Mouse (Mus musculus) heart, embryonic 11.5 days (tissue): ENCODE results near the gene Dok4. TPM values are rescaled to one million over a fixed set of nuclear protein-coding genes. Genes with fewer than 3 reads are reported as not detected.

Source experiments
- ATAC-seq: fragments of 200-750 bp; cut with Nextera tagmentation; replicated peaks from 2 replicates; pipeline ENCODE4 v1.8.0; 2017; ENCODE audit warnings: moderate library complexity; ENCODE audit not compliant: insufficient number of reproducible peaks, low FRiP score, low TSS enrichment
- H3K27ac ChIP-seq: fragments of 300-500 bp; sonication (generic); 2 replicates; pipeline ENCODE4 v1.5.1; 2014; ENCODE audit warnings: mild to moderate bottlenecking, low read depth, low read length
- H3K27me3 ChIP-seq: fragments of 300-500 bp; sonication (generic); 2 replicates; pipeline ENCODE4 v1.6.1; 2014; ENCODE audit warnings: mild to moderate bottlenecking, low read length, mixed read lengths; ENCODE audit not compliant: control insufficient read depth, insufficient read depth
- H3K36me3 ChIP-seq: fragments of 300-500 bp; sonication (generic); 2 replicates; pipeline ENCODE4 v1.6.1; 2014; ENCODE audit warnings: mild to moderate bottlenecking, low read length, moderate library complexity, mixed read lengths; ENCODE audit not compliant: control insufficient read depth, insufficient read depth
- H3K4me1 ChIP-seq: fragments of 300-500 bp; sonication (generic); 2 replicates; pipeline ENCODE4 v1.6.1; 2014; ENCODE audit warnings: low read length; ENCODE audit not compliant: control insufficient read depth, insufficient read depth
- H3K4me2 ChIP-seq: fragments of 300-500 bp; sonication (generic); 2 replicates; pipeline ENCODE4 v1.6.1; 2014; ENCODE audit warnings: mild to moderate bottlenecking, moderate library complexity
- H3K4me3 ChIP-seq: fragments of 300-500 bp; sonication (generic); 2 replicates; pipeline ENCODE4 v1.5.1; 2014; ENCODE audit warnings: low read depth, low read length
- H3K9ac ChIP-seq: fragments of 300-500 bp; sonication (generic); 2 replicates; pipeline ENCODE4 v1.6.1; 2014; ENCODE audit warnings: mild to moderate bottlenecking, low read depth, low read length, moderate library complexity
- H3K9me3 ChIP-seq: fragments of 300-500 bp; sonication (generic); replicated peaks from 2 replicates; pipeline ENCODE4 v1.6.1; 2016; ENCODE audit warnings: low read length; ENCODE audit not compliant: control insufficient read depth
- WGBS: fragments of 180-500 bp; shearing (Covaris S2); extraction: QIAGEN DNeasy Blood & Tissue Kit; methylation state at CpG from one replicate; pipeline ENCODE4 v1.1.7; 2014; ENCODE audit not compliant: insufficient replicate concordance; 5-methylcytosine and 5-hydroxymethylcytosine counted together
- polyA plus RNA-seq: library from polyadenylated mRNA; unstranded; fragments of >200 nt; fragmentation: Nextera tagmentation; extraction: Ambion mirVana; gene quantifications from 2 replicates; pipeline ENCODE4 v1.2.1, GENCODE M21; 2014

The Dok4 gene
- polyA plus RNA-seq, 1 experiment from 2014 or later: 46.2 TPM

GRCm38 (mm10) chr8:94875096-94875870 lies 847 bp downstream of the Dok4 start:
- no peaks in the 10 kb centered on the region for H3K9me3 ChIP-seq
- H3K9ac ChIP-seq: peak overlapping the region; percentile 89
- no peaks in the 10 kb centered on the region for H3K27me3 ChIP-seq
- no peaks in the 10 kb centered on the region for H3K36me3 ChIP-seq
- 4% methylated on average over 17 of the region's 17 CpGs for WGBS
- peaks cover 50% of the 10 kb centered on the region for H3K4me1 ChIP-seq
- peak overlapping the region; percentile 93 for H3K4me2 ChIP-seq
- no peak for ATAC-seq
- peak overlapping the region; percentile 85 for H3K27ac ChIP-seq
- peak overlapping the region; percentile 82 for H3K4me3 ChIP-seq

DNA sequence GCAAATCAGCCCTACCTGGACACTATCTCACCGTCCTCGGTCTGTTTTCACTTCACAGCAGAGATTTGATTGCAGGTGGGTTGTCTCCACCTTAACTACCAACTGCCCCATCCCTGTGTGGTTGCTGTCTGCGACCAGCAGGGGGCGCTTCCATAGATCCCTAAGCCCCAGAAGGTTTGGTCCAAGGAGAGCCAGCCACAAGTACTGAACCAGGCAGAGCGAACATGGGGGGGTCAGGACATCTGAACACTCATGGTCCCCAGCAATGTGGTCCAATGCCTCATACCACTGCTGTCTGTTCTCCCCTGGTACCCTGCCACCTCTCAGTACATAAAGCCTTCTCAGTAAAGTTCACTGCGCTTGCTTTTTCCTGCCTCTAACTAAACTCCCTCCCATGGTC lies 1.8 kb downstream of the Dok4 start:
- H3K27ac ChIP-seq: no peak overlapping the region
- no peaks in the 10 kb centered on the region for H3K36me3 ChIP-seq
- ATAC-seq: no peak
- no peaks in the 10 kb centered on the region for H3K27me3 ChIP-seq
- no peaks in the 10 kb centered on the region for H3K9me3 ChIP-seq
- H3K4me3 ChIP-seq: peak overlapping the region; percentile 82
- H3K4me2 ChIP-seq: peak overlapping the region; percentile 93
- 9% methylated on average over 6 of the region's 6 CpGs for WGBS
- peaks cover 59% of the 10 kb centered on the region for H3K4me1 ChIP-seq
- H3K9ac ChIP-seq: peak overlapping the region; percentile 89; the same call in 1 of the 2 replicates

DNA sequence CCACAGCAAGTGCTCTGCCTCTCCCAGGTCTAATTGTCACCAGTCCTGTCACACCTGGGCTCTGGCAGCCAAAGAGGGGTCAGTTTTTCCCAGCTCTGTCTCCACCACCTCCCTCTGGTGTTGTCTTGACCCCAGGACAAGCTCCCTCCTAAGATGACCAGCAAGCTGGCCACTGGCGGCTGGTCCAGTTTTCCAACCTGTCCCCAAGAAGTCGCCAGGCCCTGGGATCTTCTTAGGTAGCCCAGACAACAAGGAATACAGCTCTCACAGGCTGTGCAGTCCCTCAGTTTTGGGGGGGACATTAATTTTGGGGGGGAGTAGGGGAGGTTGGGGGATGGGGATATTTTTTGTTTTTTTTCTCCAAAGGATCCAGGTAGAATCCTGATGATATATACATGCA lies 3.6 kb downstream of the Dok4 start:
- Histone ChIP-seq H3K27ac (no peak overlapping the region), H3K4me1 (peaks cover 77% of the 10 kb centered on the region)

DNA sequence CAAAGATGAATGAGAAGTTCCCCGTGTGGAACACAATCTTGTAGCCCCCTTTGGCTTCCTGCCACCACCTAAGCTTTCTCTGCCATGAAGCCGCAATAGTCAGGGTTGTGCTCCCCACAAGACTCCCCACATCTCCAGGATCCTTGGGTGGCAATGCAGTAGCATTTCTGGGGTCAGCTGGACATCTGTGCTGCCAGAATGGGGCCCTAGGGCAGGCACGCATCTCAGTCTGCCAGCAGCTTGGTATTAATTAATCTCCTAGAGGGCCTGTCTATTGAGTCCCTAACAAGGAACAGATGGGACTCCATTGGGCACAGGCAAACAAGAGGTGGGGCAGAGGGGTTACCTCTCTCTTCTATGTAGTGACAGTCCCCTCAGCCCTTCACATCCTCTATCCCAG lies 4.0 kb downstream of the Dok4 start:
- peaks cover 78% of the 10 kb centered on the region for H3K4me1 ChIP-seq

More for the DNA sequence above, 3.6 kb downstream of the Dok4 start:
- peak overlapping the region; percentile 93 for H3K4me2 ChIP-seq
- H3K9ac ChIP-seq: no peak overlapping the region
- H3K4me3 ChIP-seq: peak overlapping the region; percentile 22
- H3K27me3 ChIP-seq: no peaks in the 10 kb centered on the region
- H3K36me3 ChIP-seq: 0 out of 2 replicates have a peak, but pooled peaks cover 3% of the 10 kb centered on the region
- ATAC-seq: no peak
- H3K9me3 ChIP-seq: no peaks in the 10 kb centered on the region
- WGBS: 65% methylated on average over 2 of the region's 2 CpGs

DNA sequence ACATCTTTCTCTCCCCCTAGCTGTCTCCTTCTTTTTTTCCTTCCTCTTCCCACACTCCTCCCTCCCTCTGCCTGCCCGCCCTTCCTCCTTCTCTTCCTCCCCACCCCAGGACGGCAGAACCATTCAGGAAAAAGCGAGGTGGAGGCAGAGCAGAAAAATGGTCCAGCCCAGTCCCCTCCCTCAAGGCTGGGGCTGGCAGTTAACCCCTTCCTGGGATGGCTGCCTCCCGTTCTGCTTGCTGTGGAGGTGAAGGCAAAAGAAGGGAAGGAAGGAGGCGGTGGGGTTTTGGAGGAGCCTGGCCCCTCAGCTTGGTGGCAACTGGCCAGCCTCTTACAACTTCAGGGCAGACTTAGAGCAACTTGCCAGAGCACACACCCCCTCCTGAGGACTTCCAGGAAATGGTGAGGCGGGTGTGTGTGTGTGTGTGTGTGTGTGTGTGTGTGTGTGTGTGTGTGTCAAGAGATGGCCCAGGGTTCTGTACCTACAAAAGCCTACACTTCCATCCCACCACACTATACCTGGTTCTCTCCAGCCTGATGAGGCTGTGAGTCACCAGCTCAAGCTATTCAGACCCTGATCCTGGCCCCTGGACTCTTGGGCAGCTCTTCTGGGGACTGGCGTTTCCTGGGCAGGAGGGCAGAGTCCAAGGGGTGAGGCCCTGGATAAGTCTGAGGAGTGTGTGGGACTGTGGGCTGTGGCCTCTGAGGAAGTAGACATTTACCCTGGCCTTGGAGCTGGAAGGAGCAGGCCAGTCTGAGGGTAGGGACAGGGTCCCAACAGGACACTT lies 4.8 kb downstream of the Dok4 start:
- Histone ChIP-seq H3K4me1 (peaks cover 76% of the 10 kb centered on the region), H3K36me3 (peaks cover 10% of the 10 kb centered on the region; the same call in 1 of the 2 replicates), H3K9me3 (no peaks in the 10 kb centered on the region), H3K27me3 (no peaks in the 10 kb centered on the region), H3K27ac (peak overlapping the region; percentile 66), H3K9ac (peak overlapping the region; percentile 63), H3K4me3 (peak overlapping the region; percentile 37), H3K4me2 (peak overlapping the region; percentile 93)
- ATAC-seq: peak; percentile 25; the same call in 1 of the 2 replicates
- 4% methylated on average over 7 of the region's 7 CpGs for WGBS

More for the DNA sequence above, 4.0 kb downstream of the Dok4 start:
- peak overlapping the region; percentile 93 for H3K4me2 ChIP-seq
- H3K36me3 ChIP-seq: 0 out of 2 replicates have a peak, but pooled peaks cover 3% of the 10 kb centered on the region
- ATAC-seq: no peak
- no peaks in the 10 kb centered on the region for H3K9me3 ChIP-seq
- WGBS: 42% methylated on average over 3 of the region's 3 CpGs
- no peak overlapping the region; the same call in 1 of the 2 replicates for H3K27ac ChIP-seq
- H3K27me3 ChIP-seq: no peaks in the 10 kb centered on the region
- H3K4me3 ChIP-seq: peak overlapping the region; percentile 22
- no peak overlapping the region for H3K9ac ChIP-seq

- Histone ChIP-seq H3K4me2 (peak overlapping the region; percentile 93), H3K27me3 (no peaks in the 10 kb centered on the region), H3K4me3 (peak overlapping the region; percentile 37), H3K36me3 (peaks cover 17% of the 10 kb centered on the region), H3K4me1 (peaks cover 76% of the 10 kb centered on the region), H3K9me3 (no peaks in the 10 kb centered on the region), H3K9ac (peak overlapping the region; percentile 63), H3K27ac (no peak overlapping the region)
- 16% methylated on average over 22 of the region's 22 CpGs for WGBS
- no peak for ATAC-seq
Observed at GRCm38 (mm10) chr8:94870474-94871107, 5.5 kb downstream of the Dok4 start.

- no peaks in the 10 kb centered on the region for H3K27me3 ChIP-seq
- H3K4me2 ChIP-seq: peak overlapping the region; percentile 93
- H3K4me3 ChIP-seq: peak overlapping the region; percentile 37; the same call in 1 of the 2 replicates
- peaks cover 71% of the 10 kb centered on the region for H3K4me1 ChIP-seq
- no peak for ATAC-seq
- H3K27ac ChIP-seq: 0 out of 2 replicates have a peak overlapping the region, but pooled peaks have one; percentile 17
- peak overlapping the region; percentile 63; the same call in 1 of the 2 replicates for H3K9ac ChIP-seq
- H3K9me3 ChIP-seq: no peaks in the 10 kb centered on the region
- H3K36me3 ChIP-seq: peaks cover 23% of the 10 kb centered on the region
- WGBS: 30% methylated on average over 4 of the region's 4 CpGs
Observed at GRCm38 (mm10) chr8:94870003-94870402, 6.1 kb downstream of the Dok4 start.

- H3K9ac ChIP-seq: no peak overlapping the region
- no peak overlapping the region for H3K4me3 ChIP-seq
- no peaks in the 10 kb centered on the region for H3K27me3 ChIP-seq
- no peak; the same call in 1 of the 2 replicates for ATAC-seq
- no peak overlapping the region for H3K27ac ChIP-seq
- peak overlapping the region; percentile 93 for H3K4me2 ChIP-seq
- H3K9me3 ChIP-seq: no peaks in the 10 kb centered on the region
- WGBS: 39% methylated on average over 7 of the region's 7 CpGs
- peaks cover 62% of the 10 kb centered on the region for H3K4me1 ChIP-seq
- peaks cover 29% of the 10 kb centered on the region for H3K36me3 ChIP-seq
Observed at GRCm38 (mm10) chr8:94869146-94869545, 7.0 kb downstream of the Dok4 start.
